Mouse (Mus musculus): ENCODE data around the gene Dgki. TPM values are rescaled to one million over a fixed set of nuclear protein-coding genes. Genes with fewer than 3 reads are reported as not detected.

Dgki gene
- total RNA-seq, 2 experiments from 2014 or later: not detected

Other genes starting within 250 kb of the Dgki start
- 12.1 and 12.4 TPM in 2 replicates for gene Creb3l2, start 142.0 kb upstream of the Dgki start, total RNA-seq (2014; fragmentation: Nextera tagmentation)
- 3.9 and 4.2 TPM in 2 replicates for gene Creb3l2, start 142.0 kb upstream of the Dgki start, total RNA-seq (2017)
- gene Akr1d1, start 230.0 kb upstream of the Dgki start, total RNA-seq (2014; fragmentation: Nextera tagmentation): not detected in 2 replicates
- gene Akr1d1, start 230.0 kb upstream of the Dgki start, total RNA-seq (2017): not detected in 2 replicates

All from granulocyte monocyte progenitor cell, adult 5-6 weeks (primary cell).